Mouse (Mus musculus): ENCODE data around the gene Heyl.

Heyl gene

DNA sequence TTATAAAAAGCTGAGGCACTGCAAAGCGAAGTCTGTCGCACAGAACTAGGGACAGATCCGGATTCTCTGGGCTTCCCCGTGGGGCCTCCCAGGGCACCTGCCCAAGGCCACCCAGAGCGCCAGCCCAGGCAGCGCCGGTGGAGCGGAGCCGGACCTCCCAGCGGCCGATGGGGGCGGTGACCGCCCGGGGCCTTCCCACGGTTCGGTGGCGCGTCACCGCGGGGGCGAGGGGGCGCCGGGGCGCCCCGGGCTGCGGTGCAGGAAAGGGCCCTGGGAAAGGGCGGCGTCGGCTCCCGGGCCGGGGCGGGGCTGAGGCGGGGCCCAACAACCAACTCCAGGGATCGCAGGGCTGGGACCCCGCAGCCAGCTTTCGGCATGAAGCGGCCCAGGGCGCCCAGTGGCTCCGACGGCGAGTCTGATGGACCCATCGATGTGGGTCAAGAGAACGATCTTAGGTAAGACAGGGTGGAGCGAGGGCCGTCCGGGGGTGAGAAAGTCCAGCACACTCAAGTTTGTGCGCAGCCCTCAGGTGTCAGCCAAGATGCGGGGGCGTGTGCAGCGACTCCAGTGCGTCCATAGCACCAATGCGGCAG is at the start of gene Heyl:
TSS of gene Heyl (plus strand) at position 65 of the 593 bp plus-strand sequence.
- peak; percentile 64 for DNase-seq

GRCm38 (mm10) chr4:123184816-123185215 is 48.5 kb upstream of the Heyl start:
- DNase-seq, result peak; percentile 17

- DNase-seq, result no peak
These were observed 41.0 kb upstream of the Heyl start for GRCm38 (mm10) chr4:123192336-123192735.

DNA sequence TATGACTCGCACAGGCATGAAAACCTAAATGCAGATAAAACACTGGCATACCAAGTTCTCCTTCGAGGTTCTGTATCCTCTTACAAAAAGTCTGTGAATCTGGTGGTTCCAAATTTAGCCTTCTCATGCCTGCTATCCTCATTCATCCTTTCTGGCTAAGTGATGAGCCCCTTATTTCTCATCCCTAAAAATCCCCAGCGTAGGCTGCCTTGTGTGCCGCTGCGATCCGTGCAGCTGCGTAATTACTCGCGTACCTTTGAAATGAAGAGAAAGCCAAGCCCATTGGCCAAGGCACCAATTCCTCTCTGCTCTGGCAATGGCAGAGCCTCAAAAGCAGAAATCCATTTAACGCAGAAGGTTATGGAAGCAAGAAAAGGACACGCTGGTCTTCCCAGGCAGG is 39.6 kb upstream of the Heyl start:
- DNase-seq, result no peak

DNA sequence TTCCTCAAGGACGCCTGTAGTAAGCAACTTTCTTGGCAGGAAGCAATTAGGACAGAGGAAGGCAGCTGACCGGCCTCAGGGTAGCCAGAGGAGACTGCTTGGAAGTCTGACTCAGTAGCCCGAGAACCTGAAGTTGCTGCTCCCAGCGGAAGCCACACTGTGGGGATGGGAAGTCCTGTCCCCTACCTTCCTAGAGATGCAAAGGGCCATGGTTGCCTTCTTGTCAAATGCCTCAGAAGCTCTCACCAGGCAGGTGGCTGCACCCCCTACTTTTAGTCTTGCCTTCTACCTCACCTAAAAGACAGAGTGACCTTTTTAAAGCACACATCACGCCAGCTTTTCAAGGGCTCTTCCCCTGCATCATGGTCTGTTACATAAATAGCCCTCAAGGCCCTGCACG is 36.7 kb upstream of the Heyl start:
- no peak for DNase-seq

- DNase-seq, result peak; percentile 89
These were observed 32.6 kb upstream of the Heyl start for GRCm38 (mm10) chr4:123200771-123201185.

DNA sequence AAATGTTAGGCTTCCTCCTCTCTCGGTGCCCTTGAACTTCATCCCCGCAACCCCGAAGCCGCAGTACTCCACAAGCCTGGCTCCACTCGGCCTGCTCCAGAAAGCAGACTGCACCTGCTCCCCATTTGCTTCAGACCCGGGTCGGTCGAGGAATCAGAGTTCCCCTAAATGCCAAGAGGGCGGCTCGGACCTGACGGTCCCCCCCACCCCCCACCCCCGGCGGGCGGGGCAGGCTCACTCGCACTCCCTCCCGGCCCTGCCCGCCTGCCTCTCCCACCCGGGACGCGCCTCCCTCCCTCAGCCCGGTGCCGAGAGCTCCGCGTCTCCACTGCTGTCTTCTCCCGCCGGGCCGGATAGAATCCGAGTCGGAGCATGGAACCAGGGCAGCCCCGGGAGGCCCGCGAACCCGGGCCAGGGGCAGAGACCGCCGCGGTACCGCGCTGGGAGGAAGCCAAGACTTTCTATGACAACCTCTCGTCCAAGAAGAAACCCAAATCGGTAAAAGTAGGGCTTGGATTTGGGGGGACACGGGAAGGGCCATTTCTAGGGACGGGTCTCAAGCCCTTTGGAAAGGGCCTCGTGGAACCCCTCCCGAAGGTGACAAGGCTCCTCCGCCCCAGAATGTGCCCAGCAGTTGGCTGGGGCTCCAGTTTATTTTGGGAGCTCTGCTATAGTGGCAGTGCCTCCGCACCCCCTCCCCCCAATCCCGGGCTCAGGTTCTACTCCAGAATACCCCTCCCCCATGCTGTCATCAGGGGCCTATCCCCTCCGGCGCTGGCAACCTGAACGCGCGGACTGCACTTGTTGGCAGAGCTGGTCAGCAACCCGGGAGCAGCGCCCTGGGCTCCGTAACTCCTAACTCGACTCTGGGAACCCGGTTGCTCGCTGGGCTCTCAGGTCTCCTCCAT is 31.9 kb upstream of the Heyl start, which contains the start of gene Nt5c1a:
TSS of gene Nt5c1a (plus strand) at position 319 of the 908 bp plus-strand sequence.
- peak; percentile 61 for DNase-seq

- no peak for DNase-seq
These were observed 31.3 kb upstream of the Heyl start for GRCm38 (mm10) chr4:123202094-123202420.

DNA sequence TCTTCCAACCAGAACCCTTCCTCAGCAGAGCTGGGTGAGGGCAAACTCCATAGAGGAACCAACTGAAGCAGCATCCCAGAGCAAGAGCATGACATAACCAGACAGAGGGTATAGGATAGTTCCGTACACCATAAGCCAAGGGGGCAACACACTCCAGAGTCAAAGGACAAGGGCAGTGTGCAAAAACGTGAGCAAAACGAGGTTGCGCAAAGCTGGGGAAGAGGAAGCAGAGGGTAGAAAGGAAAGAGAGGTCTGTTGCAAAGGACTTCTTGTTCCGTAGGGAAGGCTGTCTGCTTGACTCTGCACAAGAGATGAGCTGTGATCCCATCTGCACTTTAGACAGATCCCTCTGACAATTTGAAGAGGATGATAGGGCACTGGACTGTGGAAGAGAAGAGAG is 26.0 kb upstream of the Heyl start:
- DNase-seq, result no peak

GRCm38 (mm10) chr4:123210996-123211395 is 22.4 kb upstream of the Heyl start:
- DNase-seq, result no peak

GRCm38 (mm10) chr4:123211453-123211852 is 21.9 kb upstream of the Heyl start:
- no peak for DNase-seq

DNA sequence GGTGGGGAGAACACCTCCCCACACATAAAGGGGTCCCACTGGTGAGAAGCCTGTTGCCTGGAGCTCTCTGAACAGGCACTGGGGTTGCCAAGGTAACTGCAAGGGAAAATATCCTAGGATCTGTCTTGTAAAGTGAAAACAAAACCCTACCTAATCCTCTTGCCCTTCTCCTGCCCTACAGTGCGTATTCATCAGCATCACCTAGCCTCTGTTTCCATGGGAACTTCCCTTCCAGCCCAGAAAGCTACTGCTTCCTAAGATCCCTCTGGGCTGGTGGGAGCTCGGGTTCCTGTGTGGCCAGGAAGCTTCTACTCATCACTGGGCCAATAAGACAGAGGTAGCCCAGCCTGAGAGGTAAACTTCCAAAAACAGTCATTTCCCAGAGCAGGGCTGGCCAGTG is 21.0 kb upstream of the Heyl start:
- no peak for DNase-seq

- DNase-seq, result no peak
These were observed 19.4 kb upstream of the Heyl start for GRCm38 (mm10) chr4:123213975-123214374.

- DNase-seq, result no peak
These were observed 18.0 kb upstream of the Heyl start for GRCm38 (mm10) chr4:123215367-123215766.

GRCm38 (mm10) chr4:123216782-123217181 is 16.6 kb upstream of the Heyl start:
- DNase-seq, result peak; percentile 53

DNA sequence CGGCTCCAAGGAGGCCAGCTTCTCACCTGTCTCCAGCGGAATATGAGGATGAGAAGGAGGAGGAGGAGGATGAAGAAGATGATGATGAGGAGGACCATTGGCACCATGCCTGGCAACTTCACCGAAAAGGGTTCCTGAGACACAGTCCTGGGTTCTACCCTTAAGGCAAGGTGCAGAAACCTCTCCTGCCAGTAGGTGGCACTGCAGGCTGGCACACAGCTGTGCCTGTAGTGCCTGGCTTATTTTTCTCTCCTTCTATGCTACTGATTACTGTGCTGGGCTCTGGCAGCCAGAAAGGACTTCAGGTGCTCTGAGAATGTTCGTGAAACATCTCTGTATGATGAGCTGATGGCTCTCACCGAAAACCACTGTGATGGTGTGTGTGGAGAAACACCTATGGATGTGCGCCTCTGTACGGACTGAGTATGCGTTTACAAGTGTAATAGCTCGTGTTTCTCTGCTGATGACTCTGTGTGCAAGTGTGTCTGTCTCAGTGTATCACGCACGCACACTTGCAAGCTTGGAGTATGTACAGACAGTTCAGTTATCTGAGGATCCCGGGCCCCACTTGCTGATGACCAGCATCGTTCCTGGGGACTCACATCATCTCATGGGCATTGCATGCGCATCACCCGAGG is 13.5 kb upstream of the Heyl start:
- peak; percentile 81 for DNase-seq

DNA sequence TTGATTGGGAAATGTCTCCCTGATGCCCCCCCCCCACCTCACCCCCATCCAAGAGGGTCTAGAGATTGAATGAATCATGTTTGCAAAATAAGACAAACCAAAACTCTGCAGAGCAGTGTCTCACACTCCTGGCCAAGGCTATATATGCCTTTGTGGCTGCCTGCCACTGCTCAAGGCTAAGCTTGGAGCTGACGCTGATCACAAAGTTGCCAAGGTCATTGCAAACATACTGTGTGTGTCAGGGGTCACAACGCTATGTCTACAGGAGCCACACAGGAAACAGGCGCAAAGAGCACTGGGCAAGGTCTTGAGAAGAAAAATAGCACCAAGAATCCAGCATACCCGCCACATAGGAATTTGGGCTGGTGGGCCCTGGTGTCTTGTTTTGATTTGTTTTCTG is 12.7 kb upstream of the Heyl start:
- DNase-seq, result no peak

DNA sequence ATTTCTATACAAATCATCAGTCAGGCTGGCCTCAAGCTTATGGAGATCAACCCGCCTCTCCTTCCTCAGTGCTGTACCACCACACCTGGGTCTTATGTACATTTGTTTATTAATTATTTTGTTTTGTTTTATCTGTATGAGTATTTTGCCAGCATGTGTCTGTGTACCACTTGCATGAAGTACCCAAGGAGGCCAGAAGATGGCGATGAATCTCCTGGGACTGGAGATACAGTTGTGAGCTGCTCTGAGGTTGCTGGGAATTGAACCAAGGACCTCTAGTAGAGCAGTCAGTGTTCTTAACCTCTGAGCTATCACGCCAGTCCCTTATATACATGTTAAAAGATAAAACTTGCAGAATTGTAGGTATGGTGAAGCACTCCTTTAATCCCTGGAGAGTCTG is 10.0 kb upstream of the Heyl start:
- no peak for DNase-seq

GRCm38 (mm10) chr4:123225718-123226403 is 7.5 kb upstream of the Heyl start:
- peak; percentile 38 for DNase-seq

DNA sequence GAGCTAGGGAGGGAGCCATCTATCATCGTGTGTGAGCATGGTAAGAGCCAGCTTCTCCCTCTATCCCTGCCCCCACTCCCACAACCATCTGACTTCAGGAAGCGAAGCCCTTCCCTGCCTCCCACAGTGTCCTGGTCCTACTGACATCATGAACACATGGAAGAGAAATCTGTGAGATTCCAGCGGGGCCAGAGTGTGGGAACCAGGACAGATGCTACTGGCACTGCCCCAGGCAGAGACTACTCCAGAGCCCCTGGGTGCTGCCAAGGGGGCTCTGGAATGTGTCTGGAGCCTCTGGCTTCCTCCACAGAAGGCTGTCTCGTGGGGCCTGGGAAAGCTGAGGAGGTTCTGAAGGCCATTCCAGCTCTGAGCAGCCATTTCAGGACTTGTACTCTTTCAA is 5.6 kb upstream of the Heyl start:
- peak; percentile 47 for DNase-seq

DNA sequence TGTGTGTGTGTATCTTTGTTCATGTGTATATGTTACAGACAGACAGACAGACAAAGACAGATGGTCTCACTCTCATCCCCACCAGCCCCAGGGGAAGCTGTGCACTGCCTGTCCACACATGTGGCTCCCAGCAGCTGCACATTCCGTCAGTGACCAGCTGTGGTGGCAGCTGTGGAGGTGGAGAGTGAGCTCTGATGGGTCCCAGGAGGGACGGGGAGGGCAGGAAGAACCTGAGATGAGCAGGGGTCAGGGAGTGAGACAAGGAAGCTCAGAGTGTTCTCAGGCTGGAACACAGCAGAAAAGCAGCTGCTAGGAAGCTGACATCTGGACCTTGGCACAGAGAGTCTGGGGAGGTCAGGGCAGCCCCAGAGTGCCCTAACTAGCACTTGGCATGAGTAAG is 5.1 kb upstream of the Heyl start:
- DNase-seq, result peak; percentile 68

DNA sequence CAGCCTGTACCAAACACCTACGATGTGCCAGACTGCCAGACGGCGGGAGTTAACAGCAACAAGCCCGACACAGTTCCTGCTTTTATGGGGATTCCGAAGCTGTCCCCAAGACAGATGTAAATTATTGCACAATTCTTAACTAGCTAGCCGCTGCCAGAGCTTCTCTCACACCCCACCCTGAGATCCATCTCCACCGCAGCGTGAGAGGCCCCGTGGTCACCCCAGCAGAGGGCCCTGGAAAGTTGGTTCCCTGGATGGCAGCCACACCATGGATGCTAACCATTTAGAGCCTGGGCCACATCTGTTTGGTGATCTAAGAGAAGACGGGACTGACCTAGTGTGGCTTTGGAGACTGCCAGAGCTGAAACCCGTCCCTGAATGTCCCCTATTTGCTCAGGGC is 4.2 kb upstream of the Heyl start:
- no peak for DNase-seq

- DNase-seq, result no peak
These were observed 515 bp upstream of the Heyl start for GRCm38 (mm10) chr4:123232841-123233240.

Measured in embryo, embryonic 11 days (tissue).